Mouse (Mus musculus): Measurements from ENCODE around the gene Pla2g7.
"Not testable (repeated sequence)": the region's sequence is repeated elsewhere in the genome, so short reads cannot be mapped to it uniquely, and the experiment has no call there.

Pla2g7 gene

DNA sequence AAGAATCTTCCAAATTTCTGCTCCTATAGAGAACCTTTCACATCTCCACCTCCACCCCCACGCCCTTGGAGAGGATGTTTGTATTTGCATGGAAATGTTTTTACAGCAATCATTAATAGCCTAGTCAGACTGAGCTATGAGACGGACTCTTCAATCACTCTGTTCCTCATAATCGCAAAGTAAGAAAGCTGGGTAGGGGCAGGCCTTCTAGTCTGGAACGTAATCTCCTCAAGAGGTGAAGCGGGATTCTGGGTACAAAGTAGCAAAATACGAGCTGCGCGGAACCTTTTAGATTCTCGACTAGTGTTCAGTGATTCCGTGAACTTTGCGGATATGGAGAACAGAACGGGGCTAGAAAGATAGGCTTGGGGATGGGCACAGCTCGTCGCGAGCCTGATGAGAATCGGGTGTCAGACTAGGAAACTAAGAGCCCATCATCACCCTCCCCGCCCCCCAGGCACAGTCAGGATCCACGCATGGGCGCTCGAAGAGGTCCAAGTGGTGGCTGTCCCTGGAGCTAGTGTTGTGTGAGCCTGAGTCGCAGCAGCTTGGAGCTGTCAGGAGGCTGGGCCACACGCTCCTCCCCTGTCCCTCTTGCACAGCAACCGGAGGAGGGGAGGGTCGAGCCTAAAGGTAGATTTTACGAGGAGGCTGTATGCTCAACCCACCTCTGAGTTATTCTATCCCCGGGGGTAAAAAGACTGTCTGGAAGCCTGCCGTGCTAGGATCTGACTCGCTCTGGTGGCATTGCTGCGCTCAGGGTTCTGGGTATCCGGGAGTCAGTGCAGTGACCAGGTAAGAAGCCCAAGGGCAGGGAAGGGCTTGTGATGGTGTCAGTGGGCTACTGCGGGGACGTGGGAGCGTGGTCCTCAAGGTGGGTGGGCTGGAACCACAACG is at the start of gene Pla2g7:
Gene Pla2g7, plus strand, starts transcription at position 107 of the 897 bp plus-strand sequence.
- no peak for DNase-seq (ENCODE audit: extremely low spot score, low read depth, low spot score)

- peak; percentile 64 for DNase-seq (ENCODE audit: extremely low spot score, low read depth, low spot score)
These were observed 49.1 kb upstream of the Pla2g7 start for GRCm38 (mm10) chr17:43518644-43519409.

DNA sequence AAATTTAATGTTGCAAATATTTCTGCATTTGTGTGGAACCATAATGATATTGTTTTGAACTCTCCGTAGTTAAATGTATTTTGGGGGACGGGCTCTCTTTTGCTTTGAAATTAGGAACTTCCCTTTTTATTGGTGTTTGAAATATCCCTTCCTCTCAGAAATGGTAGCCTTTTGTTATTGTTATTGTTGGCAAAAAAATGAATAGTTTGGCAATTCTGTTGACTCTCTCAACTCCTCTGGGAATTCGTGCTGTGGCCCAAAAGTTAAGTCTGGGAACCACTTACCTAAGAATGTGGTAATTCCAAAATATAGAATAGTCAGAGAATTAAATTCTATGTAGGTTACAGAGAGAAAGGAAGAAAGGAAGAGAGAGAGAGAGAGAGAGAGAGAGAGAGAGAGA is 47.7 kb upstream of the Pla2g7 start:
- DNase-seq (ENCODE audit: extremely low spot score, low read depth, low spot score) = no peak

DNA sequence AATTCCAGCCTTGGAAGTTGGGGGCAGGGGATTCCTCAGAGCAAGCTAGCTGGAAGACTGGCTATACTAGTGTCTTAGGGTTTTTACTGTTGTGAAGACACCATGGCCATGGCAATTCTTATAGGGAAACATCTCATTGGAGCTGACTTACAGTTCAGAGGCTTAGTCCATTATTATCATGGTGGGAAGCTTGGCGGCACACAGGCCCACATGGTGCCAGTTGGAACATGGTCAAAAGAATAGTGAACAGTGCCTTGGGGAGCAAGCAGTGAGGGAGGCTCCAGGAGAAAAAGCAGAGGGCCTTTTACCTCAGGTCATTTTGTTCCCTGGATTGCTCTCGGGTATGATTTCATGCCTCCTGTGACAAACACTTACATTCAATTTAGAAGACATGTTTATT is 37.4 kb upstream of the Pla2g7 start:
- no peak for DNase-seq (ENCODE audit: extremely low spot score, low read depth, low spot score)

- DNase-seq (ENCODE audit: extremely low spot score, low read depth, low spot score) = no peak
These were observed 36.7 kb upstream of the Pla2g7 start for GRCm38 (mm10) chr17:43531192-43531591.

DNA sequence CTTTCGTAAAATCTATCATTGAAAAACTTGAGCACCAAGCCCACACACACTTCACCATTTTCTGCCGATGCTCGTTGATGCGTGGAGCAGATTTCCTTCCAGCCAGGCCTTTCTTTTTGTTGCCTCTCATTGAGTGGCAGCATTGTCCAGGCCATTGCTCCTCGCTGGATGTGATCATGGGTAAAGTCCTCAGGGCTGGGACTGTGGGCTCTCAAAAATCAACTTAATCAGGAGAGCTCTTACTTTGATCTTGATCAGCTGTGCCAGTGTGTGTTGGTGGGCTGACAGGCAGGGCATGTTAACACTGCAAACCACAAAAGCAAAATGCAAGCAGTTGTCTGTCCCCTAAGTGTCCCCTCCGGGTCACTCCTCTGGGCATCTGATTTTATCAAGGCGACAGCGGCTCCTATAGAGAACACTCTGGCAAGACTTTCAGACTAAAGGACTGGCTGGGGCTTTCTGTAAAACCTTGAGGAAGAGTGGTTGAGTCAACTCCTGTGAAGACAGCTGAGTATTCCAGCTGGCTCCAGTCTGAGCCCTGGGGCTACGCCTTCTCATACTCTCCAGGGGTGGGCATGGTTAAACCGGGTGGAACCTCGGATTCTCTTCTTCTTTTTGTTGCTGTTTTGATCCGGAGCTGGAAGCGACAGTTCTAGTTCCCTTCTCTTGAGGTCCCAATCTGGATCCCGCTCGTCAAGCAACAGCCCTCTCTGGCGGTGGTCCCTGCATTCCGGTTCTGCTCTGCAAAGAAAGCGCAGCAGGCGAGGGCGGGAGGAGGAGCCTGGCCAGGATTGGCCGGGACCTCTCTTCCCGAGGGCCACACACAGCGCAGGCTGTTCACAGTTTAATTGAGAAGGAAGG is 33.3 kb upstream of the Pla2g7 start:
- no peak for DNase-seq (ENCODE audit: extremely low spot score, low read depth, low spot score)

DNA sequence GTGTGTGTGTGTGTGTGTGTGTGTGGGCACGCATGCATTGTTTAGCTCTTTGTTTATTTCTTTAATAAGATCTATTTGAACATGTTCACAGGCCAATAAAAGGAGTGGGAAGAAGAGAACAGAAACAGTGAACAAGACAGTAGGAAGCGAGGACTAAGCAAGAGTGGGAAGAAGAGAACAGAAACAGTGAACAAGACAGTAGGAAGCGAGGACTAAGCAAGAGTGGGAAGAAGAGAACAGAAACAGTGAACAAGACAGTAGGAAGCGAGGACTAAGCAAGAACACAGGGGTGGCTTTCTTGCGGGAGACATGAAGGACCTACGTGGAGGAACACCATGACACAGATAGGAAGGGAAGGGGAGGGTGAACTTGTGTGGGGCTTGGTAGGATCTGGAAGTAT is 31.1 kb upstream of the Pla2g7 start:
- not testable (repeated sequence) for DNase-seq (ENCODE audit: extremely low spot score, low read depth, low spot score)

DNA sequence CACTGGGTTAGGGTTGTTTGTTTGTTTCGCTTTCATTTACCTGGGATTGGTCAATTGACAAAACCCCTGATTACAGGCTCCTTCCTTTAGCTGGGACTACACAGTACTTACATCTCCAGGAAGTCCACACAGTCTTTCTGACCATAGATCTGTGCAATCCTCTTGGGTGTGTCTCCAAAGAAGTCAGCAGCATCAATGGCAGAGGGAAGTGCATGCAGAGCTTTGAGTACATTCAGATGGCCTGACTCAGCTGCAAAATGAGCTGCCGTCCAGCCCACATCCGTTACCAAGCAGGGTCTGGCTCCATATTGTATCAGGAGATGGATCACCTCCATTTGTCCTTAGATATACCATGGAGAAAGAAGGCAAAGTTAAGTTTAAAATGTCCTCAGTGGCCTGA is 29.1 kb upstream of the Pla2g7 start:
- DNase-seq (ENCODE audit: extremely low spot score, low read depth, low spot score) = no peak

DNA sequence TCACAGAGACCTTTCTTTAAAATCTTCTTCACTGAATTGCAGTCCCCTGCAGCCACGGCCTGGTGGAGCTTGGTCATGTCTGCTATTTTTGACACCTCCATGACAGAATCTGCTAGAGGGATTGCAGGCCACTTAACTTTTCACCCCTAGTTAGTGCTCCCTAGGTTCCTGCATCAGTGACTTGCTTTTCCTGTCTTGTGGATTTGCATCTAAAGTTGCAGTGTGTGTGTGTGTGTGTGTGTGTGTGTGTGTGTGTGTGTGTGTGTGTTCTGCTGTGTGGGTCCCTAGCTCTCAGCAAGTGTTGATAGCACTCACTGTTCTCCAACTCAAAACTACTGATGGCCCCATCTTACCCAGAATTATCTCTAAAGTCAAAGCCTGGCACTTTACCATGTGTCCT is 24.4 kb upstream of the Pla2g7 start, which contains the start of gene Ankrd66:
Gene Ankrd66, minus strand, starts transcription at position 101 of the 400 bp plus-strand sequence.
- no peak for DNase-seq (ENCODE audit: extremely low spot score, low read depth, low spot score)

DNA sequence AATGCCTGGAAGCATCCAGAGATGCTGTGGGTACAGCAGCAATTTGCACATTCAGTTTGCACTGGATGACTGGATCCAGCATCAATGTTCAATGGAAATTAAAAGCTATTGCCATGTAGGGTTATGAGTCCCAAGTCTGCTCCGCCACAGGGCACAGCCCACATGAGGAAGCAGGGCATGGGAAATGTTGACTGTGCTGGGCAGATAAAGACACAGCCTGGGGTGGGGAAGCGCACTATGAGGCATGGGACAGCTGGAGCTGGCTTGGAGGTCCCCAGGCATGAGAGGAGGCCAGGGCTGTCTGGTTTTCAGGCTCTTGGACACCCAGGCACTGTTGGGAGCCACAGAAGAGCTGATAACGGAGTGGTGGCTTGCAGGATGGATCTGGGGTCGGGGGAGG is 23.9 kb upstream of the Pla2g7 start:
- no peak for DNase-seq (ENCODE audit: extremely low spot score, low read depth, low spot score)

- DNase-seq (ENCODE audit: extremely low spot score, low read depth, low spot score) = no peak
These were observed 16.7 kb upstream of the Pla2g7 start for GRCm38 (mm10) chr17:43551122-43551630.

DNA sequence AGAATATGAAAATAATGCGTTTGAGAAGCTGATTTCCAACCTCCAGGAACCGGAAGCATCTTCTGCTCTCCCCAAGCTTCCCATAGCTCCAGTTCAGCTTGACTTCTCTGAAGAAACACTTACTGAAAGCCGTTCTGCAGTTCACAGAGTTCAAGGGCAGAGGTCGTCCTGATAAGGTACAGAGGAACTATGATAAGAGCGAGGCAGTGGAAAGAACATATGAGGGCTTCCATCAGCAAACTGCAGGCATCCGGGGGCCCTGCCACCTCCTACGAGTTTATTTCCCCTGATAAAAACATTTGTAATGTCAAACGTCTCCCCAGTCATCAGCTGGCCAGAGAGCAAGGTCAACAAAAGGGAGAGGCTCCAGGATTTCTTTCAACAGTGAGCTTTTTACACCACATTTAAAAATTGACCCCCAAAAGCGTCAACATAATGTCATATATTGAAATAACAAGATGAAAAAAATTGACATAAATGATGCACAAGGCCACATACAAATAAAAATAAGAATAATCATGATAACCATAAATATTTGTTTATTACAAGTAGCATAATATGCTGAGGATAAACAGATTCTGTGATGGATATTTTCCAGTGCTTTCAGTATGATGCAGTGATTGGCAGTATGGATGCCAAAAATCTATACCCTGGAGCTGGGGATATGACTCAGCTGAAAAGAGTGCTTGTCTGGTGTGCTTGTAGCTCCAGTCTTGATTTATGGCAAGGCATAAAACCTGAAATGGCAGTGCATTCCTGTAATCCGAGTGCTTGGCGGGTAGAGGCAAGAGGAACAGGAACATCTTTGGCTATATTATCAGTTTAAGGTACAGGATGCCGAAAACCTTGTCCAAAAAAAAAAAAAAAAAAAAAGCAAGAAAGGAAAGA is 13.1 kb upstream of the Pla2g7 start:
- no peak for DNase-seq (ENCODE audit: extremely low spot score, low read depth, low spot score)

- no peak for DNase-seq (ENCODE audit: extremely low spot score, low read depth, low spot score)
These were observed 10.8 kb upstream of the Pla2g7 start for GRCm38 (mm10) chr17:43557104-43557503.

DNA sequence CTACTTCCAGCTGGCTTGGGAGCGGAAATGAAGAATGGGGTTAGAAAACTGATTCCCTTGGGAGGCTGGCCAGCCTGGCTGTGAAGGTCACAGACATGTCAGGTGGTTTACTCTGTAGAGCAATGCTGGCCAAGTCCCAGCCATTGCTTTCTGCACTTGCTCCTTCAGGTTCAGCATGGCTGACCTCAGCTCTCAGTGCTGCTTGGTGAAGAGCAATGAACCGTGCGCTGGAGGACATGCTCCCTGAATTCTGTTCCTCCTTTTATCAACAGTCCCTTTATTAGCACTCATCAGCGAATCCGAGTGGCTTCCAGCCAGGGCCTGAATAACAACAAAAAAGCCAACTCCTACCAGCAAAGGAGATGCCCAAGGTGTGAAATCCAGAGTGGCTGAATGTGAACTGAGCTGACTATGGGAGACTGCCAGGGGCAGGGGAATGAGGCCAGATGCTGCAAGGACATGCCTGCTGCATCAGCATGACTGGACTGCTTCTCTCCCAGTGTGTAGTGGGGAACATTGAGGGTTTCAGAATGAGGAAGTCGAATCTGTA is 10.3 kb upstream of the Pla2g7 start:
- no peak for DNase-seq (ENCODE audit: extremely low spot score, low read depth, low spot score)

DNA sequence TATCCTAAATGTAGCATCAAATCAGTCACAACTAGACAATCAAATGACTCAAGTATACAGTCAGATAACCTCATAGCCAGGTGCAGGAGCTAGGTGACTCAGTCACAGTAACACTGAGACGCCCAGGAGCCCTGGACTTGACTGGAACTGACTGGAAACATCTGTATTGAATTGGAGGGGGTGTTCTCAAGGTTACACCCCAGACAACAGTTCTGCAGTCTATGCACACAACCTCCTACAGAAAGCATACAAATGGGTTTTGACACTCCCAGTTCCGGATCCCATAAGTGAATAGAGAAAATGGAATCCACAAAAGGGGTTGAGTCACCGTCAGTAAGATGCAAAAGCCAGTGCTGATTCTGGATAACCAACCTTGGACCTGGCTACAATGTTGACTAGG is 9.2 kb upstream of the Pla2g7 start:
- DNase-seq (ENCODE audit: extremely low spot score, low read depth, low spot score) = no peak

DNA sequence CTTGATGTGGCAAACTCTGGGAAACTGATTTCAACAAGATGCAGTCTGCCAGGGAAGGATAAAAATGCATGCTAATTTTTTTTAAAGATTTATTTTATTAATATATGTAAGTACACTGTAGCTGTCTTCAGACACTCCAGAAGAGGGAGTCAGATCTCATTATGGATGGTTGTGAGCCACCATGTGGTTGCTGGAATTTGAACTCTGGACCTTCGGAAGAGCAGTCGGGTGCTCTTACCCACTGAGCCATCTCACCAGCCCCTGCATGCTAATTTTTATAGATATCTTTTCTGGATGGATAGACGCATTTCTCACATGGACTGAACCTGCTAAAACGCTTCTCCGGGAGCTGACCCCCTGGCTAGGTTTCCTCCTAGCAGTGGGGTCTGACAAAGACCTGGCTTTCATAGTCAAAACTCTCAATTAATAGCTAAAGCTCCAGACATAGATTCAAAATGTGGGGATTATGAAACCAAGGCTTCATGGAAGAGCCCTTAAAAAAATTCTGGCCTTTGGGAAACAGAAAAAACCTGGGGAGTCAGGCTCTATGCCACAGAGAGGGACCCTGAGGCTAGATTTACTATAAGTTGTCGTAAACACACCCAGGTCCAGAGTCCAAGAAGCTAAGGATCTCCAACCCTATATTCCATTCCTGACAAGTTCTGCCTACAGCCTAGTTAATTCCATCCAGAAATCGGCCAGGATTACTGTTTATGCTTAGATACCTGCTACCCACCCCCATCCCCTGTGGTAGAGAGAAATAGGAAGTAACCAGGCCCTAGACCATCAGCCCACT is 4.5 kb upstream of the Pla2g7 start:
- no peak for DNase-seq (ENCODE audit: extremely low spot score, low read depth, low spot score)

GRCm38 (mm10) chr17:43567593-43567991 is 306 bp upstream of the Pla2g7 start:
- DNase-seq (ENCODE audit: extremely low spot score, low read depth, low spot score) = no peak

DNA sequence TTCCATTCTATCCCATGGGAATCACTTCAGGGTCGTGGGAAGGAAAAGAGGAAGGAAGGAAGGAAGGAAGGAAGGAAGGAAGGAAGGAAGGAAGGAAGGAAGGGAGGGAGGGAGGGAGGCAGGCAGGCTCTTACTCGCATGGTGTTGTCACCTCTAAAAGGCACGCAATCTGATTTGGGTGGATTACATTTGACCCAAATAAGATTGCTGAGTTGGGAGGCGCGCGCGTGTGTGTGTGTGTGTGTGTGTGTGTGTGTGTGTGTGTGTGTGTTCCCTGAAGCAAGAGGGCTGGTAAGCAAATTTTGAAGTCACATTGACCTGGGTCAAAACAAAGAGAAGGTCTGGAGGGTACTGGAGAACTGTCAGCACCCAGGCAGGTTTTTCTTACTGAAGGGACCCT is 1.4 kb downstream of the Pla2g7 start:
- no peak for DNase-seq (ENCODE audit: extremely low spot score, low read depth, low spot score)

DNA sequence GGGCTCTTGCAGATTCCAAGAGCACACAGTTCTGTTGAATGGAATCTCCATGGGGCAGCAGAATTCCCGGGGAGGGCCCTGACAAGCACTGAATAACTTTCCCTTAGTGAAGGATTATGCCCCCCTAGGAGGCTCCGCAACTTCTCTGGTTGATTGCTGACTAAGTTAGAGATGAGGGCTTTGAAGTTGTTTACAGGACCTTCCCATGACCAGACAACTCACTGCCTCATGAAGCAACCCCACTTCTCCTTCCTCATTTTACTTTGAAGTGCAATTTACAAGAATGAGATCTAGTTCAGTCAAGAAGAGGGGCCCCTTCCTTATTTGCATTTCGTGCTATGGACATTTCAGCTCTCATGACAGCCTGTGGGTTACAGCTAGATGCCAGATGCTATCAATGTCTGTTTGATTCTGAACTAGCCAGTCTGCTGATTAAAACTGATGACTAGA is 5.8 kb downstream of the Pla2g7 start:
- DNase-seq (ENCODE audit: extremely low spot score, low read depth, low spot score) = no peak
